Mouse (Mus musculus) lung, postnatal 14 days (tissue): ENCODE results near the gene Gm8334.
"Not testable (repeated sequence)": the region's sequence is repeated elsewhere in the genome, so short reads cannot be mapped to it uniquely, and the experiment has no call there.

Experiments used
- DNase-seq: peaks from one replicate; pipeline ENCODE4 v3.0.0; 2021

Gene Gm8334

DNA sequence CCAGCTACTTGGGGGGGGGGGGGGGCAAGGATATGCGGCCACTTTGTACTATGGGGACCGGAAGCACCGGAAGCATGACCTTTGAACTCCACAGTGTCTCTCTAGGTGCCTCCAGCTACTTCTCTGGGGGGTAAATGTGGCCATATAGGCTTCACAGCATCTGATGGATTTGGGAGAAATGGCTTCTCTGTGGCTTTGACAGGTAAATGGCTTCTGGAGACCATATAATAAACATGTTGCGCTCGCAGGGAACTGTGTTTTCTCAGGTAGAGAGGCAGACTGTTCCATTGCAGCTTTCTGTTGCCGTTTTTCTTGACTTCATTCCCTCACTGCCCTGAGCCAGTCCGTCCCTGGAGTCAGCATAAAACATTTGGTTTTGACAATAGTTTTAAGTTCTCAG, at the start of gene Gm8334:
TSS of gene Gm8334 (minus strand) at position 101 of the 400 bp plus-strand sequence.
- not testable (repeated sequence) for DNase-seq

GRCm38 (mm10) chrX:148663298-148663697, 48.3 kb upstream of the Gm8334 start, which contains the start of gene Gm15127:
TSS of gene Gm15127 (plus strand) at chrX:148663598.
- DNase-seq = not testable (repeated sequence)
